19 mouse cellular contexts compared by ENCODE assay signal in genomic region chr9:66864708-66865107, GRCm38 (mm10). TPM values are rescaled to one million over a fixed set of nuclear protein-coding genes. Genes with fewer than 3 reads are reported as not detected.
DNase-seq lines count a peak whose midpoint lies in the region; ATAC-seq and TF ChIP-seq lines count a peak whose summit lies in the region.
"Had no signal": no experiment of that assay in that cellular context is flagged by ENCODE, and none has a peak within 500 bp of the region (broad histone marks: within the 10 kb centered on the region; RNA-seq: fewer than 3 reads in every experiment).

No protein-coding gene starts in this region.

- no peak overlapping the region for H3K4me3 ChIP-seq in layer of hippocampus, adult 2 months
- no peak overlapping the region for H3K4me3 ChIP-seq in stomach, postnatal 0 days (ENCODE audit: low read depth, low read length)
- no peak overlapping the region for H3K4me3 ChIP-seq in midbrain, embryonic 10.5 days
- H3K4me3 ChIP-seq: heart, embryonic 15.5 days; hindbrain, embryonic 12.5 days; lung, embryonic 15.5 days had no signal

- no peaks in the 10 kb centered on the region for H3K9me3 ChIP-seq in stomach, postnatal 0 days (ENCODE audit: control insufficient read depth, low read length)
- no peaks in the 10 kb centered on the region for H3K9me3 ChIP-seq in midbrain, embryonic 10.5 days (replicated peaks)
- H3K9me3 ChIP-seq: heart, embryonic 15.5 days; hindbrain, embryonic 12.5 days; lung, embryonic 15.5 days had no signal

- TF ChIP-seq EP300 in stomach, postnatal 0 days (optimal IDR thresholded peaks at IDR 0.05) = no peak

- no peak overlapping the region for H3K4me2 ChIP-seq in stomach, postnatal 0 days (replicated peaks; ENCODE audit: low read depth)
- H3K4me2 ChIP-seq: heart, embryonic 15.5 days; hindbrain, embryonic 12.5 days; lung, embryonic 15.5 days had no signal

- no peak overlapping the region for H3K9ac ChIP-seq in stomach, postnatal 0 days (ENCODE audit: low read length)
- H3K9ac ChIP-seq: heart, embryonic 15.5 days; hindbrain, embryonic 12.5 days; lung, embryonic 15.5 days had no signal

- H3K27ac ChIP-seq in layer of hippocampus, adult 2 months = peak overlapping the region; percentile 85
- peak overlapping the region; percentile 18; the same call in 1 of the 2 replicates for H3K27ac ChIP-seq in stomach, postnatal 0 days (replicated peaks)
- no peak overlapping the region for H3K27ac ChIP-seq in midbrain, embryonic 10.5 days (replicated peaks)
- H3K27ac ChIP-seq: hindbrain, embryonic 12.5 days; lung, embryonic 15.5 days had no signal

- no peak for DNase-seq in frontal cortex, postnatal 25 days (ENCODE audit: low spot score in 2 of 2)
- DNase-seq in layer of hippocampus, adult 2 months (ENCODE audit: low spot score in 2 of 2) = peak in 1 of 2 experiments; percentile 20
- no peak for DNase-seq in layer of hippocampus, adult 9-10 months (ENCODE audit: low spot score)
- peak; percentile 41 for DNase-seq in right cerebral cortex, adult 18-20 months
- no peak for DNase-seq in right cerebral cortex, postnatal 14 days
- no peak for DNase-seq in stomach, postnatal 0 days (ENCODE audit: low spot score)
- DNase-seq in midbrain, embryonic 10.5 days (ENCODE audit: low spot score) = no peak
- DNase-seq: adrenal gland, postnatal 10 days; cerebellum, adult 9-11 months; embryo, embryonic 11 days; gastrocnemius, postnatal 36 days; spleen, adult 18-20 months; thymus, postnatal 4 days had no signal

- peak; percentile 41; the same call in 1 of the 2 replicates for TF ChIP-seq CTCF in layer of hippocampus, adult 2 months (conservative IDR thresholded peaks at IDR 0.05)
- no peak; the same call in 1 of the 2 replicates for TF ChIP-seq CTCF in stomach, postnatal 0 days (IDR thresholded peaks at IDR 0.05; ENCODE audit: low read depth)

- no peaks in the 10 kb centered on the region for H3K27me3 ChIP-seq in stomach, postnatal 0 days (ENCODE audit: control insufficient read depth, insufficient read depth, low read length)
- no peaks in the 10 kb centered on the region for H3K27me3 ChIP-seq in midbrain, embryonic 10.5 days (ENCODE audit: low read depth, poor library complexity, severe bottlenecking)
- H3K27me3 ChIP-seq: CH12.LX; heart, embryonic 15.5 days; hindbrain, embryonic 12.5 days; lung, embryonic 15.5 days had no signal

- WGBS in stomach, postnatal 0 days = 56% methylated on average over 3 of the region's 3 CpGs
- 70% methylated on average over 3 of the region's 3 CpGs for WGBS in midbrain, embryonic 10.5 days

- ATAC-seq in frontal cortex, adult (ENCODE audit: low TSS enrichment) = peak; percentile 83
- ATAC-seq in stomach, postnatal 0 days (ENCODE audit: low FRiP score, low TSS enrichment) = no peak
- ATAC-seq: intestine, postnatal 0 days had no signal

- H3K36me3 ChIP-seq in stomach, postnatal 0 days (ENCODE audit: control insufficient read depth, insufficient read depth, low read length) = peaks cover under 1% of the 10 kb centered on the region; the same call in 1 of the 2 replicates
- H3K36me3 ChIP-seq in midbrain, embryonic 10.5 days = peaks cover 17% of the 10 kb centered on the region

- no peaks in the 10 kb centered on the region for H3K4me1 ChIP-seq in stomach, postnatal 0 days (replicated peaks; ENCODE audit: control insufficient read depth, insufficient read depth)
- H3K4me1 ChIP-seq in midbrain, embryonic 10.5 days = peaks cover 15% of the 10 kb centered on the region

RNA-seq across cellular contexts. Expression of gene Aph1c, which starts 30.2 kb away (rescaled TPM):
- total RNA-seq in layer of hippocampus, adult 2 months (2021) = 1 to 10 TPM; 7.6 to 8.4 TPM
- 3.0 and 3.2 TPM in 2 replicates for polyA plus RNA-seq in stomach, postnatal 0 days (2015; fragmentation: Nextera tagmentation; extraction: Ambion mirVana)
- polyA plus RNA-seq in midbrain, embryonic 10.5 days (2016; fragmentation: Nextera tagmentation; extraction: Ambion mirVana) = 1.1 and 1.4 TPM in 2 replicates

RNA-seq across cellular contexts. Expression of gene Rab8b, which starts 54.8 kb away (rescaled TPM):
- total RNA-seq in layer of hippocampus, adult 2 months (2021) = 10 to 100 TPM; 46.1 to 47.1 TPM
- polyA plus RNA-seq in stomach, postnatal 0 days (2015; fragmentation: Nextera tagmentation; extraction: Ambion mirVana) = 9.2 and 9.4 TPM in 2 replicates
- polyA plus RNA-seq in midbrain, embryonic 10.5 days (2016; fragmentation: Nextera tagmentation; extraction: Ambion mirVana) = 26.7 and 32.1 TPM in 2 replicates
